Mouse (Mus musculus) bone marrow, adult 2 months (tissue): Measurements from ENCODE around the gene Trabd2b.

Source experiments
- CTCF ChIP-seq: fragments of 200-500 bp; IDR thresholded peaks from 2 replicates; pipeline ENCODE4 v1.5.1; 2011; ENCODE audit warnings: low read length, control low read depth; ENCODE audit not compliant: control insufficient read depth, insufficient read depth
- POLR2A ChIP-seq: fragments of 200-500 bp; IDR thresholded peaks from 2 replicates; pipeline ENCODE4 v1.6.1; 2011; ENCODE audit warnings: low read depth, mild to moderate bottlenecking, control low read depth, low read length, borderline replicate concordance; ENCODE audit not compliant: control insufficient read depth

GRCm38 (mm10) chr4:114578153-114578950 lies 171.8 kb downstream of the Trabd2b start:
- TF ChIP-seq CTCF (no peak), POLR2A (no peak)
